Mouse (Mus musculus) heart, adult 18-20 months (tissue): ENCODE data around the gene Ddx42. TPM values are rescaled to one million over a fixed set of nuclear protein-coding genes. Genes with fewer than 3 reads are reported as not detected.

ENCODE experiments used
- DNase-seq, 2 experiments: peaks; one replicate each; pipeline ENCODE4 v3.0.0; 2021 to 2022; ENCODE audit warnings: mixed read lengths in 1 of 2
- total RNA-seq, 2 experiments: library from RNA; stranded (reverse); gene quantifications; 2 replicates each; pipeline ENCODE4 v1.2.3; 2021

The Ddx42 gene
- total RNA-seq, 2 experiments from 2014 or later: 24.1 to 26.7 TPM

DNA sequence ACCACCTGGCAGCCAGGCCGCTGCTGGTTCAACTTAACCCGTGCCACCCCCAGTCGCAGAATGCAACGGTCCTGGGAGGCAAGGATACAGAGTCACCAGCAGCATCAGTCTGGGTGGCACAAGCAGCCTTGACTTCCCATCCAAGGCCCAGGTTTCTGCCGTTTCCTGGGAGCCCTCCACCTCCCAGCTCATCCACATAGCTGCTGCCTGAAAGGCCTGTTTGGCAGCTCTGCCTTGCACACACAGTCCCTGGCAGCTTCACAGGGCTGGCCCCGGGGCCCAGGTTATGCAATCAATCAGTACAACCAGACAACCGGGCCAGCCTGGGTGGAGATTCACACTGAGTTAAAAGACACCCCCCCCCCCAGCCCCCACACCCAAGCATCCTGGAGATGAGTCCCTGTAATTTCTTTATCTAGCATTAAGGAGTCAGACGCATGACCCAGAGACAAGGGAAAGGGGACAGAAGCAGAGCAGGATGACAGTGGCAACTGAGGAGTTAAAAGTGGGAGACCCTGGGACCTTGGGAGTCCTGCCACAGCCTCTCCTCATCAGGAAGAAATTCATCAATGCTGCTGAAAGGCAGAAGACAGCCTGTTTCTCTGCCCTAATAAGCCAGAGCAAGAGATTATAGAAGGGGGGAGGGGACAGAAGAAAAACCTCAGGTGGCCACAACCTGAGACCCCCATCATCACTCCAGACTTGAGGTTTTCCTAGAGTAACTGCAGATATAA is 51.8 kb downstream of the Ddx42 start:
- peak; percentile 91 to 93 for DNase-seq

DNA sequence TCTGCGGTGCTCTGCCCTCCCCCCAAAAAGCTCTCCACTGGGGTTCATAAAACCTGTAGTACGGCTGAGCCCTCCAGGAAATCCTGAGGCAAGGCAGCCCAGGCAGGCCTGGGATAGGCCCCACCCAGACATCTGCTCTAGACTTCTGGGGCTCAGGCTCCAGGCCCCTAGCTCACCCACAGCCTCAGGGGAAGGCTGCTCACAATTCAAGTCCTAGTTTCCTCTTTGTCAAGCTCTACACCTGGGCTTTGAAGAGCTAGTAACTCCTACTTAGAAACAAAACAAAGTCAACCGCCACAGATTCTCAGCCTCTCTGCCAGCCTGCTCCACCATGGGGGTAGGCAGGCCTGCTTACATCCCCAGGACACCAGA is 52.3 kb downstream of the Ddx42 start:
- peak; percentile 50 to 54 for DNase-seq

DNA sequence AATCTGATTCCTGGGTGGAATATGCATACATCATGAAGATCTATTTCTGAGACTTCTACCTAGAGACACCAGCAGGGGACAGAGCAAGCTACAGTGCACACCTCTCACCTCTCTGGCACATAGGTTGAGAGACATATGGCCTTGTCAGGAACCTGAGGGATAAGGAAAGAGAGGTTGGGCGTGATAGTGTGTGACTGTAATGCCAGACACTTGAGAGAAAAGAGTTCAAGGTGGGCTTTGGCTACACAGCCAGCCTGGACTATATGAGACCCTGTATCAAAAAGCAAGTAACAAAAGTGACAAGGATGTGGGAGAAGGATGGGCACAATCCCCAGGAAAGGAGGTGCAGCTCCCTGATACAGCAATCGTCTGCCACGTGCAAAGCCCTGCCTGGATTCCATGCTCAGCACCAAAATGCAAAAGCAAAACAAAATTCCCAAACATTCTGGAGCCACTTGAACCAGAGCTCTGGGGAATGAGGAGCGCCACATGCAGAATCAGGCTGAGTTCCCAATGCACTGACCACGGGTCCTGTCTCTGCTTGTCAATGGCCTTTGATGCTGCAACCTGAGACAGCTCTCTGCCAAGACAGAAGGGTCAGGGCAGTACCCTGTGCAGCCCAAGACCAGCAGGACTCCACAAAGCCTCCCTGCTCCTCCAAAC is 54.5 kb downstream of the Ddx42 start:
- DNase-seq: no peak

DNA sequence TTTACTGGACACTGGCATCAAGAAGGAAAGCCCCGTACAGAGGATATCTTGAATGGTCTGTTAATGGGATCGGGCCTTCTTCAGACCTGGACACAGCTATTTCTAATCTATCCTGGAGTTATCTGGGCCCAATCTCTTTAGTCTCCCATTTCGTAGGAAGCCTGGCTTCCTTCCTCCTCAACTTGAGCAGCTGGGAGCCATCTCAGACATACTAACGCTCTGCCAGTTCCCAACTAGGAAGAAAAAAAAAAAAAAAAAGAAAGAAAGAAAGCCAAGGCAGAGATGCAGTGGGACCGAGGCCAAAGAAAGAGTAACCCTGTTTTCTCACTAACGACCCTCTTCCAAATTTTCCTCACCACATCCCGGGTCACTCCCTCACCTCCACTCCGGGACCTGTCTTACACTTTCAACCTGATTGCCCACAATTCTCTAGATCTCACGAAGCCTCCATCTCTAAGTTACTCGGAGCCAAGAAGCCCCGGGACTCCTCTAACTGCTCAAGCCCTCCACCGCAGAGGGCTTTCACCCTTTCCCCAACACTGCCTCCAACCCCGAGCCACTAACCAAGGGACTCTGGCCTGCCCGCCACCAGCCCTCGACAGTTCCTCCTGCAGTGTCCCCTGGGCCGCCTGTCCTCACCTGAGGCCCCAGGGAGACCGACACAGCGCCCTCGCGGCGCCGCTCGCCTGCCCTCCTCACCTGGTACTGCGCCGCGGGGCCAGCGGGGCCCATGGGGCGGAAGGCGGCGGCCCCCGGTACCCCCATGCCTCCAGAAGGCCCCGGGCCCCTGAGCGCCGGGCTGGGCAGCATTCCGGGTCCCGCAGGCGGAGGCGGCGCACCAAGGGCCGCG is 55.3 kb downstream of the Ddx42 start:
- peak; percentile 52 to 72 for DNase-seq

DNA sequence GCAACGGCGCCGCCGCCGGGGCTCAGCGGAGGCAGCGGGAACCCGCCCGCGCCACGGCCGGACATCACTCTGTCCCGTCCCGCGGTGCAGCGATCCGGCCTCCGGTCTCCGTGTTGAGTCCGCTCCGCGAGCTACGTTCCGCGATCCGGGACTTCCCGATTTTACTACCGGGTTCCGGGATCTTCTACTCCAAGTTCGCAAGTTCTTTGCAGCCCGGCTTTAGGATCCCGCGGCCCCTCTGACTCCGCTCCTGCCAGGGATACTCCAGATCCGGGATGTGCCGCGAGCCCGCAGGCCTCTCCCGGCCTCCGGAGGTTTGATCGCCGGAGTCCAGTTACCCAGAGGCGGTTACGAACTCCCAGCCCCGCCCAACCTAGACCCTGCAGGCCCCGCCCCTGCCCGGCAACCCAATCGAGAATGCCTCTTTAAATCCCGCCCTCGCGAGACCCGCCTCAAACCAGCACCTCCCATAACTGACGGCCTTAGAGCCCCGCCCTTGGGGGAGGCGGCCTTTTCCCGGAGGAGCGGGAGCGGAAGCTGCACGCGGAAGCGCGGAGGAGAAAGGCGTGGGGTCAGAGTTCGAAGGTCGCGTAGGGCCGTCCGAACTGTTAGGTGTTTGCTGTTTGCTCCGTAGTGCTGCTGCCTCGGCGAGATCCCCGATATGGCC is 56.1 kb downstream of the Ddx42 start, which contains the start of gene Smarcd2:
TSS of gene Smarcd2 (minus strand) at position 329 of the 667 bp plus-strand sequence.
- peak; percentile 99 to 100 for DNase-seq

DNA sequence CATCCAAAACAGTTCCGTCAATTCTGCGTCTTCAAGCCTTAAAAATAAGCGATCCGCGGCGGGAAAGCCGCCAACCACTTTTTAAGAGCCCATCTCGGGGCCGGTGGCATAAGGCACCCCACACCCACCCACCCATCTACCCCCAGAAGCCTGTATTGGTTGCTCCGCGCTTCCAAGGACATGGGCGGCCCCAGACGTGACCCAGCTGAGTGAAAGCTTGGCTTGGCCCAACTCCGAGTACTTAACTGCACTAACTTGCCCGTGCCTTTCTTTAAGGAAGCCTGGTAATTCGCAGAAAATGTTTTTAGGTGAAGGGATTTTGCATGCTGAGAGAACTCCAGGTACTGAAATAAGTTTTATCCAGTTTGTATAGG is 56.6 kb downstream of the Ddx42 start:
- DNase-seq: no peak

DNA sequence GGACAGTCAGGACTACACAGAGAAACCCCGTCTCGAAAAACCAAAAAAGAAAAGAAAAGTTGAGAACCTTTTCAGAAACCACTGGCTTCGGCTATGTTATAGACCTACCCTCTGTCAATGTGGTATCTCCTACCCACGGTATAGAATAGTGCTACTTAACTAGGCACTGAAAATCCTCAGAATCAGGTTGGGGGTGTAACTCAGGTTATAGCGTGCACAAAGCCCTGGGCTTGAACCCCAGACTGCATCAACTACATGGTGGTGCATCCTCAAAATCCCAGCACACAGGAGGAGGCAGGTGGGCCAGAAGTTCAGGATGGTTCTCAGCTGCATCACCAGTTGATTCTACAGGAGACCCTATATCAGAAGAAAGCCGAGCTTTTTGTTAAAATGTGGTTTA is 57.1 kb downstream of the Ddx42 start:
- no peak for DNase-seq

DNA sequence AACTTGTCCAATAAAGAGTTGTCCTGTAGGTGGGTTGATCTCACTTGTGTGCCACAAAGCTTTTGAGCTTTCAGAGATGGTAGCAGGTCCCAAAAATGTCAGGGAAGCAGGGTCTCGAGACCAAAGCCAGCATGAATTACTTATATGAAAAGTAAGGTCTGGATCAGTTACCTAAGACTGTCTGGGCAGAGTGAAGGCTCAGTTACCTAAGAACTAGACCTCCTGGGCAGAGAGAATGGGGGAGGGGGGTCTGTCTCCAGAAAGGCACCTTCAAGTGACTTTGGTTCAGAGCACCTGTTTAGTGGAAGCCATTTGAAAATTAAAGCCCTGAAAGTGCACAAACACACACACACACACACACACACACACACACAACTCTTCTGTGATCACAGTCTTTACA is 57.6 kb downstream of the Ddx42 start:
- DNase-seq: no peak

DNA sequence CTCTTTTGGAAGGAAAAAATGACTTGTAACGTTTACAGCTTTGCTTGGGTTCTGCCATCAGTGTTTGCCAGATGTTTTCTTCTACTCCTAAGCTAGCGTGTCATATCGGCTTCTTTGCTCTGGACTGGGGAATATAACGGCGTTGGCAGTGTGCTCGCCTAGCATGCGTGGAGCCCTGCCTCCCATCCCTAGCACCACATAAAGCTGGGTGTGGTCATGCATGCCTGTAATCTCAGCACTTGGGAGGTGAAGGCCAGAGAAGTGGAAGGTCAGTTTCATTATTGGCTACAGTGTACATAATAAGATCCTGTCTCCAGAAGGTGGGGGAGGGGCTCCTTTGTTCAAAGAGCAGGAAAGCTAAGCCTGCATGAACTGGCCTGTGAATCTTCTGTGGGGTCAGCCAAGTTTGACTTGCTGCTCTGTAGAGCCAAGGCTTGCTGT is 58.3 kb downstream of the Ddx42 start:
- no peak for DNase-seq

DNA sequence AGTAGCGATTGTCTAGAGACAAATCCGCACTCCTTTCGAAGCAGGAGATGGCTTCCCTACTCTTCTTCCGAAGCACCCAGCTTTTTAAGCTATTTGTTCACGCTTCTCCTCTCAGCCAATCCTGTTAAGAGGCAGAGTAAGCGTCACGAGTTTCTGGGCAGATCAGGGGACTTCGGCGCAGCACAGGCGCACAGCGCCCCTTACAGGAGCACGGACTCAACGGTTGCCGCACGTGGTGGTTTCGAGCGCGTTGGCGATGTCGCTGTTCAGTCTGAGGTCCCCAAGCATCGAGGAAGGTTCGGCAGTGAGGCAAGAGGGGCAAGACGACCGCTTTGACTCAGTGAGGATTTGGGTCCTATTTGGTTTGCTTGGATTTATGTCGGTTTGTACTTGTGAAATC is 59.7 kb downstream of the Ddx42 start, which contains the start of gene Tcam1:
TSS of gene Tcam1 (plus strand) at position 219 of the 400 bp plus-strand sequence.
- peak; percentile 92 to 96 for DNase-seq

DNA sequence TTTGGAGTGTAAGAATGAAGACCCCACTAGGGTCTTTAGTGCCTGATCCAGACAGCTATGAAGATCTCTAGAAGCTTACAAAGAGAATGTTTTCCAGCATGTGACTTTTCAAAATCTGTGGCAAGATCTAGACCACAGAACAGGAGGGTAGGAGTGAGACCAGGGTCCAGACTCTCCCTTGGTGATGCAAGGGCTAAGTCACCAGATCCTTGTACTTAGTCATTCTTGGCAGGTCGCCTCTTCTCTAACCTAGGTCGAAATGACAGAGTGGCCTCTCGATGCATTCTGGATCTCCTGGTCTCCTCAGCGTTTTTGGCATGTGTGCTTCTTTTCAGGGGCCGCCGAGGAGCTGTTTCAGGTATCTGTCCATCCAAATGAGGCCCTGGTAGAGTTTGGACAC is 65.7 kb downstream of the Ddx42 start:
- no peak for DNase-seq

DNA sequence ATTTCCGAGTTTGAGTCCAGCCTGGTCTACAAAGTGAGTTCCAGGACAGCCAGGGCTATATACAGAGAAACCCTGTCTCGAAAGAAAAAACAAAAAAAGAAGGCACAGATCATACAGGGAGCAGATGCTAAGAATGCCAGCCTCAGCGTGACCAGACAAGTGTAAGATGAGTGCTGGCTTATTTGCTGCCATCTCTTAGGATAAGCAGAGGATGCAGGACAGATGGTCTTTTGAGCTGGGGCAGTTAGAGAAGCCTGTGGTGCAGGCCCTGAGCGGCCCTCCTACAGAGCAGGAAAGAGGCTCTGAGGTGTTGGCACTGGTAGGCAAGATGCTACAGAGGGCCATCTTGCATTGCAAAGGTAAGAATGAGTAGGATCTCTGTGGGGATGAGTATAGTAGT is 66.6 kb downstream of the Ddx42 start:
- DNase-seq: no peak

DNA sequence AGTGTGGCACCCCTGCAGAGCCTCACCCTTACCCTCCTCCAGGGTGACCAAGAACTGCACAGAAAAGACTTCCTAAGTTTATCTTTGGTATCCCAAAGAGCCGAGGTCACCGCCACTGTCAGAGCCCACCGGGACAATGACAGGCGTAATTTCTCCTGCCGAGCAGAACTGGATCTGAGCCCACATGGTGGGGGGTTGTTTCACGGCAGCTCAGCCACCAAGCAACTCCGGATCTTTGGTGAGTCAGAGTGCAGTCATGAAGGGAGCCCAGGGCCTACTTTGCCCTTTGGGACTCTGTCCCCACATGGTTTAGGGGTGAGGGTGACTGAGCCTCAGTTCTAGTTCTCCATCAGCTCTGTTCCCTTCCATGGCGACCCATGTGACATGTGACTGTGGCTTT is 67.4 kb downstream of the Ddx42 start:
- no peak for DNase-seq

DNA sequence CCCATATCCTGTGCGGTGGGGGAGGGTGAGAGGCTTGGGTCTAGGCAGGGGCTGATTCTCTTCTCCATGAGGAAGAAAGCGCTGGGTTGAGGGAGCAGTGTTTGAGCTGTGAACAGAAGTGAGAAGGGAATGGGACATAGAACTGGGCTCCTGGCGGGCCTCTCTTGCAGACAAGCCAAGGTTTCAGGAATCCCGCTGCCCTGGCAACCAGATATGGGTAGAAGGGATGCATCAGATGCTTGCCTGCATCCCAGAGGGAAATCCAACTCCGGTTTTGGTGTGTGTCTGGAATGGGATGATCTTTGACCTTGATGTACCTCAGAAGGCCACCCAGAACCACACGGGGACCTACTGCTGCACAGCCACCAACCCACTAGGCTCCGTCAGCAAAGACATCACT is 69.5 kb downstream of the Ddx42 start:
- DNase-seq: no peak

DNA sequence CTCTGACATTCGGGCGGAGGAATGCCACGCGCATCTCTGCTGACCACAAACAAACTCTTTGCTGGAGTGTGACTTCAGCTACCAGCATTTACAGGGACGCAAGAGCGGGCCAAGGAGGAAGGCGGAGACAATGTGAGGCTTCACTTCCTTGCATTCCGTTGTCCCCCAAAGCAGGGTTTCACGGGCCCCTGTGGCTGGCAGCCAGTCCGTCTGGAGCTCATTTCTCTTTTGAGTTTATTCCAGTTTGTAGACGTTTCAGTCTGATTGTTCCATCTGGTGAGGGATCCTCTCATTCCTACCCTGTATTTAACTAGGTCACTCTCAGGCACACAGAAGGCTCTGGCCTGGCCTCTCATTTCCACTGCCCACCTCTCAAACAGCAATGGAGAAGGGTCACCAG is 70.3 kb downstream of the Ddx42 start:
- DNase-seq: no peak

DNA sequence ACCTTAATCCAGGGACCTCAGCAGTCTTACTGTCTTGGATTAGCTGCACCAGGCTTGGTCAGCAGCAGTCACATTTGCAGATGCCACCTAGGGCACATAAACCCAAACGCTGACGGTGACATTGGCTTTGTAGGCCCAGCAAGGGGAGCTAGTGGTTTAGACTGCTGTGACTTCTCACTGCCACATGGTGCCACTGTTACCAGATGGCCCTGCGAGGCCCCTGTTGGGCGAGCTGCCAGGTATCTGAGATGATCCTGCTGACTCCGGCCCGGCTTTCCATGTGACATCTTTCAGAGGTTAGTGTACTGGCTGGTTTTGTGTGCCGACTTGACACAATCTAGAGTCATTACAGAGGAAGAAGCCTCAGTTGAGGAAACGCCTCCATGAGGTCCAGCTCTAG is 72.6 kb downstream of the Ddx42 start:
- peak; percentile 63 to 67 for DNase-seq

DNA sequence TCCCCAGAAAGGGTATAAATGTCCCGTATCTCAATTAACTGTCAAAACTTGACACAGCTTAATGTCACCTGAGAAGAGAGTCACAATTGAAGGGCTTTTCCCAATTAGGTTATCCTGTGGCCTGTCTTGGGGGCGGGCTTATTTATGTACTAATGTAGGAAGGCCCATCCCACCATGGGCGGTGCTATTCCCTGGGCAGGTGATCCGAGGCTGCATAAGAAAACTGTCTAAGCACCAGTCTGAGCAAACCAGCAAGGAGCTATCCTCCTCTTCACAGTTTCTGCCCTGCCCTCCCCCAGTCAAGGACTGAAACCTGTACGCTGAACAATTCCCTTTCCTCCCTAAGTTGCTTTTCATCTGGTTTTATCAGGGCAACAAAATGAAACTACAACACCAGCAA is 73.7 kb downstream of the Ddx42 start:
- DNase-seq: no peak

DNA sequence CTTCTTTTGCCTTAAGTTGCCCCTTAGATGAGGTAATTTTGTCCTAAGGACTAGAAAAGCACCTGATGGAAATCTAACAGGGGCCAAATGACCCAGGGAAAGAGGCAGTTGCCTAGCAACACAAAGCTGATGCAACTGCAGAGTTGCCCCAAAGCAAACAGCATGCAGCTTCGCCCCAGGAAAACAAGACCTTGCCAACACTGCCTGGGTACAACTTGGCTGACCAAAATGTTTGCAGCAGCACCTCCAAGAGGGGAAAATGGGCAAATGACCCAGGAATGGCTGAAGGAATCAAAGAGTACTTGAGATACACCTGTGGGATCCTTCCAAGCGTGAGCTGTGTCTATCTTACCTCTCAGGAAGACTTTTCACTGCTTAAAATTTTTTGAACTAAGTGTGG is 75.1 kb downstream of the Ddx42 start:
- DNase-seq: no peak
